ENCODE assay signal across 31 mouse cellular contexts in the genomic region with DNA sequence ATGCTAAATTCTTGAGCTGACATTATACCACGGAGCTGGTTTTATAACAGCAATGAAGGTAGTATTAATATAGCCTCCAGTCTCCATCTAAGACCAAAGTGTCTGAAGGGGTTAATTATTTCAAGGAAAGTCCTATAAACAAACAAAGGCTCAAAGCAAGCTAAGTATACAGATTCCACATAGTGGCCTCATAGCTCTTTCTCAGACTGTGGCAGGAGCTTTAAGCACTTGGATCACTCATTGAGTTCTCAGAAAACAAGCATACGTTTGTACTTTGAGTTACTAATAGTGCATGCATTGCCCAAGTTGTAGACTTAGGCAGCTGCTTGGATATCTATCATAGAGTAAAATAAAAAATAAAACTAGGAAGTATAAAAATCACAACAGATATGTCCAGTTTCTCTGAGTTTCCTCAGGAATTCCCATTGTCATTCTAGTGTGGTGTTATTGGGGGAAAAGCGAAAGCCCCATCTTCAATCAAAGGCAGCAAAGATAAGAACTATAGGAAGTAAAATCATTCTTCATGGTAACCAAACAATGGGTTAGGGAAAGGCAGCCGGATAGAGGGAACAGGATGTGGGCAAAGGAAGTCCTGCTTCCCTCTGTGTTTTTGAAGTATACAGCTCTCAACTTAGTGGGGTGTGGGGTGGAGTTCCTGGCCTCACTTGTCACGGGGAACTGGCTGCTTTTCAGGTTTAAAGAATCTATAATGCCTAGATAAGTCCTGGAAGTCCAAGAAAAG. TPM values are rescaled to one million over a fixed set of nuclear protein-coding genes. Genes with fewer than 3 reads are reported as not detected.
DNase-seq lines count a peak whose midpoint lies in the region; ATAC-seq and TF ChIP-seq lines count a peak whose summit lies in the region.
"Had no signal": no experiment of that assay in that cellular context is flagged by ENCODE, and none has a peak within 500 bp of the region (broad histone marks: within the 10 kb centered on the region; RNA-seq: fewer than 3 reads in every experiment).

No protein-coding gene starts in this region.

- H3K9me3 ChIP-seq in liver, embryonic 15.5 days (replicated peaks): no peaks in the 10 kb centered on the region
- H3K9me3 ChIP-seq in stomach, embryonic 14.5 days (ENCODE audit: control insufficient read depth, low read depth, low read length): no peaks in the 10 kb centered on the region
- no peaks in the 10 kb centered on the region for H3K9me3 ChIP-seq in stomach, postnatal 0 days (ENCODE audit: control insufficient read depth, low read length)
- H3K9me3 ChIP-seq: forebrain, embryonic 13.5 days; heart, embryonic 10.5 days; limb, embryonic 13.5 days; megakaryocyte, embryonic 14.5 days; midbrain, embryonic 13.5 days had no signal

- 0 out of 2 replicates have a peak, but pooled peaks have one; percentile 25 for ATAC-seq in liver, embryonic 15.5 days (ENCODE audit: insufficient read depth)
- no peak for ATAC-seq in stomach, embryonic 14.5 days (ENCODE audit: insufficient number of reproducible peaks, insufficient read depth, low FRiP score, low read depth)
- no peak for ATAC-seq in stomach, postnatal 0 days (ENCODE audit: low FRiP score, low TSS enrichment)
- ATAC-seq: forebrain, embryonic 13.5 days; hindbrain, postnatal 0 days; midbrain, embryonic 13.5 days had no signal

- H3K27me3 ChIP-seq in kidney, adult 2 months (replicated peaks; ENCODE audit: control insufficient read depth, insufficient read depth, low read length): no peaks in the 10 kb centered on the region
- no peaks in the 10 kb centered on the region for H3K27me3 ChIP-seq in liver, embryonic 15.5 days
- H3K27me3 ChIP-seq in stomach, embryonic 14.5 days (ENCODE audit: control insufficient read depth, insufficient read depth, low read length): no peaks in the 10 kb centered on the region
- no peaks in the 10 kb centered on the region for H3K27me3 ChIP-seq in stomach, postnatal 0 days (ENCODE audit: control insufficient read depth, insufficient read depth, low read length)
- H3K27me3 ChIP-seq: limb, embryonic 13.5 days; megakaryocyte, embryonic 14.5 days; midbrain, embryonic 13.5 days had no signal

- H3K9ac ChIP-seq in liver, embryonic 15.5 days: no peak overlapping the region
- no peak overlapping the region for H3K9ac ChIP-seq in stomach, embryonic 14.5 days (replicated peaks; ENCODE audit: low read depth, low read length)
- no peak overlapping the region for H3K9ac ChIP-seq in stomach, postnatal 0 days (ENCODE audit: low read length)
- H3K9ac ChIP-seq: forebrain, embryonic 13.5 days; limb, embryonic 13.5 days; midbrain, embryonic 13.5 days had no signal

- no peak for TF ChIP-seq CTCF in kidney, adult 2 months (conservative IDR thresholded peaks at IDR 0.05; ENCODE audit: insufficient read depth, insufficient read length, low read depth, low read length)
- TF ChIP-seq CTCF in stomach, postnatal 0 days (IDR thresholded peaks at IDR 0.05; ENCODE audit: low read depth): no peak

- TF ChIP-seq POLR2A in kidney, adult 2 months (IDR thresholded peaks at IDR 0.05; ENCODE audit: low read depth, low read length): no peak

- H3K4me2 ChIP-seq in liver, embryonic 15.5 days: no peak overlapping the region
- H3K4me2 ChIP-seq in stomach, embryonic 14.5 days (replicated peaks; ENCODE audit: low read depth, low read length): no peak overlapping the region
- no peak overlapping the region for H3K4me2 ChIP-seq in stomach, postnatal 0 days (replicated peaks; ENCODE audit: low read depth)
- H3K4me2 ChIP-seq: forebrain, embryonic 13.5 days; limb, embryonic 13.5 days; midbrain, embryonic 13.5 days had no signal

- H3K27ac ChIP-seq in kidney, adult 2 months (ENCODE audit: insufficient read depth, low read depth, low read length): peak overlapping the region; percentile 56
- no peak overlapping the region for H3K27ac ChIP-seq in liver, embryonic 15.5 days (replicated peaks)
- peak overlapping the region; percentile 36; the same call in 1 of the 2 replicates for H3K27ac ChIP-seq in stomach, embryonic 14.5 days (ENCODE audit: low read length)
- no peak overlapping the region for H3K27ac ChIP-seq in stomach, postnatal 0 days (replicated peaks)
- H3K27ac ChIP-seq: forebrain, embryonic 13.5 days; heart, embryonic 10.5 days; hindbrain, postnatal 0 days; limb, embryonic 13.5 days; midbrain, embryonic 13.5 days had no signal

- no peaks in the 10 kb centered on the region for H3K36me3 ChIP-seq in kidney, adult 2 months (ENCODE audit: control insufficient read depth, insufficient read depth, low read length)
- no peaks in the 10 kb centered on the region for H3K36me3 ChIP-seq in liver, embryonic 15.5 days (replicated peaks)
- H3K36me3 ChIP-seq in stomach, embryonic 14.5 days (ENCODE audit: control insufficient read depth, insufficient read depth, low read length): no peaks in the 10 kb centered on the region
- H3K36me3 ChIP-seq in stomach, postnatal 0 days (ENCODE audit: control insufficient read depth, insufficient read depth, low read length): no peaks in the 10 kb centered on the region
- H3K36me3 ChIP-seq: heart, embryonic 10.5 days; limb, embryonic 13.5 days; midbrain, embryonic 13.5 days had no signal

- no peaks in the 10 kb centered on the region; the same call in 1 of the 2 replicates for H3K4me1 ChIP-seq in kidney, adult 2 months (ENCODE audit: control insufficient read depth, insufficient read depth, low read length)
- no peaks in the 10 kb centered on the region for H3K4me1 ChIP-seq in liver, embryonic 15.5 days (replicated peaks)
- H3K4me1 ChIP-seq in stomach, embryonic 14.5 days (ENCODE audit: control insufficient read depth, insufficient read depth, low read length): no peaks in the 10 kb centered on the region
- no peaks in the 10 kb centered on the region for H3K4me1 ChIP-seq in stomach, postnatal 0 days (replicated peaks; ENCODE audit: control insufficient read depth, insufficient read depth)
- H3K4me1 ChIP-seq: forebrain, embryonic 13.5 days; heart, embryonic 10.5 days; limb, embryonic 13.5 days; midbrain, embryonic 13.5 days had no signal

- H3K4me3 ChIP-seq in kidney, adult 2 months (ENCODE audit: insufficient read depth, low read depth, low read length): no peak overlapping the region
- no peak overlapping the region for H3K4me3 ChIP-seq in liver, embryonic 15.5 days (replicated peaks)
- no peak overlapping the region for H3K4me3 ChIP-seq in stomach, embryonic 14.5 days (ENCODE audit: low read depth, low read length)
- no peak overlapping the region for H3K4me3 ChIP-seq in stomach, postnatal 0 days (ENCODE audit: low read depth, low read length)
- H3K4me3 ChIP-seq: forebrain, embryonic 13.5 days; heart, embryonic 10.5 days; limb, embryonic 13.5 days; megakaryocyte, embryonic 14.5 days; midbrain, embryonic 13.5 days had no signal

- peak; percentile 37 for DNase-seq in heart, adult 11 months
- no peak for DNase-seq in heart, adult 18-20 months
- peak; percentile 16 for DNase-seq in kidney, adult 2 months
- no peak for DNase-seq in kidney, adult 8-10 months
- DNase-seq in liver: no peak
- no peak for DNase-seq in stomach, postnatal 0 days (ENCODE audit: low spot score)
- DNase-seq: adrenal gland, postnatal 14 days; cerebellum, adult 2 months; cerebellum, postnatal 25 days; embryo, embryonic 11 days; gastrocnemius, postnatal 36 days; layer of hippocampus, adult 9-11 months had no signal

- 63% methylated on average over 5 of the region's 5 CpGs for WGBS in kidney, adult 2 months
- 23% methylated on average over 5 of the region's 5 CpGs for WGBS in liver, embryonic 15.5 days (ENCODE audit: insufficient replicate concordance)
- WGBS in stomach, embryonic 14.5 days: 58% methylated on average over 5 of the region's 5 CpGs
- 53% methylated on average over 5 of the region's 5 CpGs for WGBS in stomach, postnatal 0 days

- no peak for TF ChIP-seq EP300 in stomach, postnatal 0 days (optimal IDR thresholded peaks at IDR 0.05)

RNA-seq across cellular contexts. Expression of a gene that starts 48.8 kb away (rescaled TPM):
- total RNA-seq in heart, adult 18-20 months (2021): not detected
- not detected in 2 replicates for polyA plus RNA-seq in kidney, adult 2 months (2012; rRNA removed)
- not detected in 2 replicates for polyA plus RNA-seq in liver, embryonic 15.5 days (2015; fragmentation: Nextera tagmentation; extraction: Ambion mirVana)
- polyA plus RNA-seq in stomach, embryonic 14.5 days (2014; fragmentation: Nextera tagmentation; extraction: Ambion mirVana): not detected in 2 replicates
- 0.07 TPM in 1 of 2 replicates, not detected in the other for polyA plus RNA-seq in stomach, postnatal 0 days (2015; fragmentation: Nextera tagmentation; extraction: Ambion mirVana)
- total RNA-seq: adrenal gland, postnatal 14 days; gastrocnemius, adult 18-20 months; gastrocnemius, postnatal 36 days; hindbrain, postnatal 0 days; left cerebral cortex, adult 18-20 months; left cerebral cortex, postnatal 25 days; monocyte, adult 5-6 weeks; neutrophil, adult 5-6 weeks had no signal
- polyA plus RNA-seq: cerebellum, adult 2 months; embryonic facial prominence, embryonic 14.5 days; forebrain, embryonic 13.5 days; heart, embryonic 10.5 days; hindbrain, embryonic 11.5 days; hindbrain, postnatal 0 days; intestine, embryonic 16.5 days; large intestine, adult 2 months; limb, embryonic 13.5 days; midbrain, embryonic 13.5 days; small intestine, adult 2 months; thymus, postnatal 0 days had no signal

Comparison
In these comparisons a context has a peak if more than half of its experiments do, and no peak if none do; other contexts are left out.
1. DNase-seq: peak in heart, adult 11 months (single experiment) and kidney, adult 2 months (single experiment); none in heart, adult 18-20 months (0 of 2), kidney, adult 8-10 months (0 of 2), liver (single experiment) and stomach, postnatal 0 days (single experiment).
2. H3K27ac ChIP-seq: peak in kidney, adult 2 months (single experiment) and stomach, embryonic 14.5 days (single experiment); none in liver, embryonic 15.5 days (single experiment) and stomach, postnatal 0 days (single experiment).